Mouse (Mus musculus): Measurements from ENCODE around the gene Ddx47. TPM values are rescaled to one million over a fixed set of nuclear protein-coding genes. Genes with fewer than 3 reads are reported as not detected.

The Ddx47 gene
- polyA plus RNA-seq (2015; fragmentation: Nextera tagmentation; extraction: Ambion mirVana), result 97.4 and 99.7 TPM in 2 replicates

- H3K27me3 ChIP-seq (replicated peaks), result no peaks in the 10 kb centered on the region
- no peaks in the 10 kb centered on the region for H3K9me3 ChIP-seq
- H3K27ac ChIP-seq, result no peak within 1 kb of the TSS
- H3K9ac ChIP-seq, result peak within 1 kb of the TSS; percentile 70
- peak within 1 kb of the TSS; percentile 73 for H3K4me2 ChIP-seq (replicated peaks)
- ATAC-seq, result peak; percentile 96
- no peaks in the 10 kb centered on the region; the same call in 1 of the 2 replicates for H3K4me1 ChIP-seq (replicated peaks)
- 4% methylated on average over 19 of the region's 19 CpGs for WGBS
- peak within 1 kb of the TSS; percentile 75 for H3K4me3 ChIP-seq (replicated peaks)
- peaks cover 19% of the 10 kb centered on the region for H3K36me3 ChIP-seq
Measured at GRCm38 (mm10) chr6:135011048-135011733, at the start of gene Ddx47. Gene Ddx47 (plus strand): TSS chr6:135011612.

GRCm38 (mm10) chr6:134961858-134962517, 49.4 kb upstream of the Ddx47 start:
- no peak overlapping the region for H3K4me2 ChIP-seq (replicated peaks)
- 42% methylated on average over 9 of the region's 9 CpGs for WGBS
- no peaks in the 10 kb centered on the region for H3K27me3 ChIP-seq (replicated peaks)
- H3K4me1 ChIP-seq (replicated peaks), result no peaks in the 10 kb centered on the region
- no peaks in the 10 kb centered on the region for H3K36me3 ChIP-seq
- no peak overlapping the region for H3K27ac ChIP-seq
- no peak overlapping the region for H3K4me3 ChIP-seq (replicated peaks)
- no peak for ATAC-seq
- no peaks in the 10 kb centered on the region for H3K9me3 ChIP-seq
- H3K9ac ChIP-seq, result no peak overlapping the region

- WGBS, result 74% methylated on average over 5 of the region's 5 CpGs
Measured at GRCm38 (mm10) chr6:134962518-134962893, 48.9 kb upstream of the Ddx47 start.

GRCm38 (mm10) chr6:134963910-134964309, 47.5 kb upstream of the Ddx47 start:
- no peak overlapping the region for H3K4me2 ChIP-seq (replicated peaks)
- H3K27ac ChIP-seq, result no peak overlapping the region
- H3K4me3 ChIP-seq (replicated peaks), result no peak overlapping the region
- no peak for ATAC-seq
- 71% methylated on average over 2 of the region's 2 CpGs for WGBS
- no peaks in the 10 kb centered on the region for H3K9me3 ChIP-seq
- no peaks in the 10 kb centered on the region for H3K36me3 ChIP-seq
- no peaks in the 10 kb centered on the region for H3K27me3 ChIP-seq (replicated peaks)
- no peak overlapping the region for H3K9ac ChIP-seq
- H3K4me1 ChIP-seq (replicated peaks), result no peaks in the 10 kb centered on the region

More at GRCm38 (mm10) chr6:134962518-134962893, 48.9 kb upstream of the Ddx47 start:
- H3K4me1 ChIP-seq (replicated peaks), result no peaks in the 10 kb centered on the region
- H3K27ac ChIP-seq, result no peak overlapping the region
- no peak overlapping the region for H3K4me3 ChIP-seq (replicated peaks)
- ATAC-seq, result no peak
- no peaks in the 10 kb centered on the region for H3K27me3 ChIP-seq (replicated peaks)
- no peaks in the 10 kb centered on the region for H3K9me3 ChIP-seq
- H3K9ac ChIP-seq, result no peak overlapping the region
- no peak overlapping the region for H3K4me2 ChIP-seq (replicated peaks)
- no peaks in the 10 kb centered on the region for H3K36me3 ChIP-seq

GRCm38 (mm10) chr6:134966681-134967080, 44.7 kb upstream of the Ddx47 start:
- no peaks in the 10 kb centered on the region for H3K36me3 ChIP-seq
- no peaks in the 10 kb centered on the region for H3K4me1 ChIP-seq (replicated peaks)
- H3K27me3 ChIP-seq (replicated peaks), result no peaks in the 10 kb centered on the region
- WGBS, result 80% methylated on average over 5 of the region's 5 CpGs
- no peak overlapping the region for H3K27ac ChIP-seq
- H3K9me3 ChIP-seq, result no peaks in the 10 kb centered on the region
- no peak for ATAC-seq
- no peak overlapping the region for H3K4me3 ChIP-seq (replicated peaks)
- no peak overlapping the region for H3K4me2 ChIP-seq (replicated peaks)
- H3K9ac ChIP-seq, result no peak overlapping the region

- 47% methylated on average over 1 of the region's 1 CpGs for WGBS
- H3K9ac ChIP-seq, result no peak overlapping the region
- H3K4me3 ChIP-seq (replicated peaks), result no peak overlapping the region
- ATAC-seq, result no peak
- H3K27me3 ChIP-seq (replicated peaks), result no peaks in the 10 kb centered on the region
- no peaks in the 10 kb centered on the region for H3K36me3 ChIP-seq
- H3K9me3 ChIP-seq, result no peaks in the 10 kb centered on the region
- no peaks in the 10 kb centered on the region; the same call in 1 of the 2 replicates for H3K4me1 ChIP-seq (replicated peaks)
- H3K27ac ChIP-seq, result no peak overlapping the region
- no peak overlapping the region for H3K4me2 ChIP-seq (replicated peaks)
Measured at GRCm38 (mm10) chr6:134968326-134968725, 43.1 kb upstream of the Ddx47 start.

GRCm38 (mm10) chr6:134969498-134969897, 41.9 kb upstream of the Ddx47 start:
- no peak overlapping the region for H3K27ac ChIP-seq
- H3K4me2 ChIP-seq (replicated peaks), result no peak overlapping the region
- no peaks in the 10 kb centered on the region for H3K9me3 ChIP-seq
- 88% methylated on average over 2 of the region's 2 CpGs for WGBS
- no peaks in the 10 kb centered on the region for H3K36me3 ChIP-seq
- no peaks in the 10 kb centered on the region; the same call in 1 of the 2 replicates for H3K4me1 ChIP-seq (replicated peaks)
- no peak overlapping the region for H3K4me3 ChIP-seq (replicated peaks)
- no peak overlapping the region for H3K9ac ChIP-seq
- H3K27me3 ChIP-seq (replicated peaks), result no peaks in the 10 kb centered on the region
- ATAC-seq, result no peak

GRCm38 (mm10) chr6:134972096-134972495, 39.3 kb upstream of the Ddx47 start:
- Histone ChIP-seq H3K4me3 (replicated peaks) (no peak overlapping the region), H3K9me3 (no peaks in the 10 kb centered on the region), H3K27me3 (replicated peaks) (no peaks in the 10 kb centered on the region), H3K9ac (no peak overlapping the region), H3K4me2 (replicated peaks) (no peak overlapping the region), H3K4me1 (replicated peaks) (no peaks in the 10 kb centered on the region; the same call in 1 of the 2 replicates), H3K27ac (no peak overlapping the region), H3K36me3 (no peaks in the 10 kb centered on the region)
- WGBS, result 25% methylated on average over 4 of the region's 4 CpGs
- ATAC-seq, result peak; percentile 81

- H3K9me3 ChIP-seq, result no peaks in the 10 kb centered on the region
- no peak overlapping the region for H3K27ac ChIP-seq
- no peak overlapping the region for H3K4me2 ChIP-seq (replicated peaks)
- ATAC-seq, result no peak
- H3K4me3 ChIP-seq (replicated peaks), result no peak overlapping the region
- WGBS, result 24% methylated on average over 6 of the region's 6 CpGs
- H3K36me3 ChIP-seq, result no peaks in the 10 kb centered on the region
- H3K4me1 ChIP-seq (replicated peaks), result no peaks in the 10 kb centered on the region; the same call in 1 of the 2 replicates
- no peaks in the 10 kb centered on the region for H3K27me3 ChIP-seq (replicated peaks)
- no peak overlapping the region for H3K9ac ChIP-seq
Measured at GRCm38 (mm10) chr6:134976628-134977027, 34.8 kb upstream of the Ddx47 start.

- no peak for ATAC-seq
- H3K4me3 ChIP-seq (replicated peaks), result no peak within 1 kb of the TSS
Measured at GRCm38 (mm10) chr6:134981231-134982062, 30.0 kb upstream of the Ddx47 start, which contains the start of gene Apold1. Gene Apold1 (plus strand): TSS chr6:134981718.

GRCm38 (mm10) chr6:134983529-134984370, 27.7 kb upstream of the Ddx47 start:
- ATAC-seq, result peak; percentile 94
- H3K27me3 ChIP-seq (replicated peaks), result no peaks in the 10 kb centered on the region
- H3K4me3 ChIP-seq (replicated peaks), result peak overlapping the region; percentile 57
- H3K36me3 ChIP-seq, result no peaks in the 10 kb centered on the region
- H3K4me1 ChIP-seq (replicated peaks), result peaks cover 7% of the 10 kb centered on the region
- peak overlapping the region; percentile 57 for H3K9ac ChIP-seq
- H3K4me2 ChIP-seq (replicated peaks), result peak overlapping the region; percentile 94
- no peak overlapping the region for H3K27ac ChIP-seq
- 3% methylated on average over 62 of the region's 62 CpGs for WGBS
- no peaks in the 10 kb centered on the region for H3K9me3 ChIP-seq

More at GRCm38 (mm10) chr6:134981231-134982062, 30.0 kb upstream of the Ddx47 start, which contains the start of gene Apold1:
- Histone ChIP-seq H3K9me3 (no peaks in the 10 kb centered on the region), H3K9ac (peak within 1 kb of the TSS; percentile 10; the same call in 1 of the 2 replicates), H3K27me3 (replicated peaks) (no peaks in the 10 kb centered on the region), H3K4me2 (replicated peaks) (peak within 1 kb of the TSS; percentile 43), H3K27ac (no peak within 1 kb of the TSS), H3K36me3 (no peaks in the 10 kb centered on the region), H3K4me1 (replicated peaks) (peaks cover 7% of the 10 kb centered on the region)
- WGBS, result 46% methylated on average over 22 of the region's 22 CpGs
